Mouse (Mus musculus) ovary, postnatal 14 days (tissue): ENCODE results near the gene Ift140.

Source experiments
- DNase-seq: peaks from one replicate; pipeline ENCODE4 v3.0.0; 2022; ENCODE audit warnings: low spot score

The Ift140 gene

GRCm38 (mm10) chr17:25077771-25078372 is 62.0 kb downstream of the Ift140 start:
- no peak for DNase-seq

GRCm38 (mm10) chr17:25080210-25080609 is 64.3 kb downstream of the Ift140 start:
- DNase-seq, result no peak

- no peak for DNase-seq
Observed at GRCm38 (mm10) chr17:25080960-25081381, 65.1 kb downstream of the Ift140 start.

- DNase-seq, result no peak
Observed at GRCm38 (mm10) chr17:25082081-25082847, 66.4 kb downstream of the Ift140 start.

- no peak for DNase-seq
Observed at GRCm38 (mm10) chr17:25082887-25083286, 67.0 kb downstream of the Ift140 start.

- DNase-seq, result peak; percentile 60
Observed at GRCm38 (mm10) chr17:25083444-25083931, 67.6 kb downstream of the Ift140 start, which contains the start of gene Tmem204. TSS of gene Tmem204 (minus strand) at chr17:25083591.

- DNase-seq, result no peak
Observed at GRCm38 (mm10) chr17:25084835-25085385, 69.0 kb downstream of the Ift140 start.

- no peak for DNase-seq
Observed at GRCm38 (mm10) chr17:25086724-25087123, 70.8 kb downstream of the Ift140 start.

GRCm38 (mm10) chr17:25089158-25089557 is 73.3 kb downstream of the Ift140 start:
- no peak for DNase-seq

GRCm38 (mm10) chr17:25090450-25090849 is 74.6 kb downstream of the Ift140 start:
- no peak for DNase-seq

GRCm38 (mm10) chr17:25096221-25096620 is 80.3 kb downstream of the Ift140 start:
- DNase-seq, result no peak

- no peak for DNase-seq
Observed at GRCm38 (mm10) chr17:25100052-25100451, 84.2 kb downstream of the Ift140 start.

GRCm38 (mm10) chr17:25101338-25101737 is 85.5 kb downstream of the Ift140 start:
- no peak for DNase-seq

GRCm38 (mm10) chr17:25107786-25108185 is 91.9 kb downstream of the Ift140 start:
- no peak for DNase-seq

GRCm38 (mm10) chr17:25109578-25109977 is 93.7 kb downstream of the Ift140 start:
- DNase-seq, result peak; percentile 25

- DNase-seq, result no peak
Observed at GRCm38 (mm10) chr17:25110590-25110989, 94.7 kb downstream of the Ift140 start.

GRCm38 (mm10) chr17:25111220-25111619 is 95.3 kb downstream of the Ift140 start:
- no peak for DNase-seq

- DNase-seq, result no peak
Observed at GRCm38 (mm10) chr17:25111739-25112422, 96.0 kb downstream of the Ift140 start.

GRCm38 (mm10) chr17:25112423-25112810 is 96.5 kb downstream of the Ift140 start:
- DNase-seq, result no peak

- DNase-seq, result no peak
Observed at GRCm38 (mm10) chr17:25114908-25115645, 99.2 kb downstream of the Ift140 start.

GRCm38 (mm10) chr17:25115664-25116432 is 100.0 kb downstream of the Ift140 start, which contains the start of gene Telo2:
TSS of gene Telo2 (minus strand) at chr17:25115967.
- DNase-seq, result peak; percentile 90
